Mouse (Mus musculus): Measurements from ENCODE around the gene Cntd1.

DNA sequence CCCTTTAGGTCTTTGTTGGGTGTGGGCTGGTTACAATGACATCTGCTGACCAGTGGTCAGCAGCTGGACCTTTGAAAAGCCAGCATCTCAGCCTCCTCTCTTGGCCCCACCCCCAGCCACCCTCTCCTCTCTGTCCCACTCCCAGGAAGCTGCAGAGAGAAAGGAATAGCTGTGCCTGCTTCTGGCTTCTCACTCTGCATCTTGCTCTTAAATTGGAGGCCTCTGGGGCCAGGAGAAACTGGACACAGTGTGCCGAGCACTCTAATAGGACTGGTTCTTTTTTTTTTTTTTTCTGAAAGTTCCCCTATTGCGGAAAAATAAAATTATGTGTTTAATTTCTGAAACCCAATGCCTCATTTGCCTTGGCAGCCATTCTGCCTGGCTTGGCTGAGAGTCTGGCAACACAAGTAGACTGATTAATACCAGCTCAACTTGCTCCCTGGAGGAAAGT lies 48.7 kb upstream of the Cntd1 start:
- no peak for TF ChIP-seq POLR2A (IDR thresholded peaks at IDR 0.05; ENCODE audit: insufficient read depth, low read depth, low read length)
- no peak for TF ChIP-seq CTCF (IDR thresholded peaks at IDR 0.05; ENCODE audit: insufficient read depth, low read depth, low read length)

Measured in olfactory bulb, adult 2 months (tissue).